Mouse (Mus musculus) adrenal gland, adult (tissue): ENCODE results near the gene Vmn2r27.

ENCODE experiments used
- DNase-seq, 2 experiments: peaks; one replicate each; pipeline ENCODE4 v3.0.0; 2022 to 2023; ENCODE audit warnings: low spot score in 1 of 2; ENCODE audit not compliant: inconsistent age in 2 of 2

Vmn2r27 gene

DNA sequence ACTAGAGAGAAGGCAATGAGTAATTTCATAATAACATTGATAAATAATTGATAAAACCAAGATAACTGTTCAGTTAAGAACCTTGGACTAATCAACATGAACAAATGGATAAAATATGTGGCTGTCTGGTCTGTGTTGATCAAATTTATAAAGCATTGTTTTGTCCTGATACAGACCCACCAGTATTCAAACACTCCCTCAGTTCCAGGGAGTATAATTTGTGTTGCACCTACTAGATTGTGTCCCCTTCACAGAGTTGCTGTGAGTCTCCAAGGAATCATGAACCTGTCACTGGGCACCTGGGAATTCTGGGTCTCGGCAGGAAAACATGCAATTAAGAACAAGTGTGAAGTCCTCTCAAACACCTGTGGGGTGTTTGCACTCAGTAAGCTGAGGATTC, at the start of gene Vmn2r27:
TSS of gene Vmn2r27 (minus strand) at position 101 of the 400 bp plus-strand sequence.
- no peak for DNase-seq

- no peak for DNase-seq
Measured at GRCm38 (mm10) chr6:124278291-124278690, 46.6 kb upstream of the Vmn2r27 start.

DNA sequence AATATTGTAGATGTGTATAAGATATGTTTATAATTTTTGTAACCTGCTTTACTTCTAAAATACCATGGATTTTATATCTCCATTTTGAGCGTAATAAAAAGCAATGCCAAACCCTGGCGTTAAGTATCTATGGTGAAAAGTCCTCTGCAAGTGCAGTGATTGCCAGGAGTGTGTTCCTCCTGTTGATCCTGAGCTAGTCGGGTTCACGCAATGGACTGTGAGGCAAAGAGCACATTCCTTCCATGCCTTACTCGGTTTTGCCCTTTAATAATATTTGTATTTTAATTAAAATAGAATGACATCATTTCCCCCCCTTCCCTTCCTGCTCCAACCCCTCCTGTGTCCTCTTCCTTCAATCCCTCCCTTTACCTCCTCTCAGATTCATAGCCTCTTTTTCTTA, 46.0 kb upstream of the Vmn2r27 start:
- DNase-seq: no peak

GRCm38 (mm10) chr6:124273231-124273880, 41.7 kb upstream of the Vmn2r27 start:
- DNase-seq: peak in 1 of 2 experiments; percentile 10

- DNase-seq: peak; percentile 49 to 85
Measured at GRCm38 (mm10) chr6:124262696-124263095, 31.0 kb upstream of the Vmn2r27 start.

GRCm38 (mm10) chr6:124260198-124260931, 28.7 kb upstream of the Vmn2r27 start:
- peak; percentile 34 to 76 for DNase-seq

DNA sequence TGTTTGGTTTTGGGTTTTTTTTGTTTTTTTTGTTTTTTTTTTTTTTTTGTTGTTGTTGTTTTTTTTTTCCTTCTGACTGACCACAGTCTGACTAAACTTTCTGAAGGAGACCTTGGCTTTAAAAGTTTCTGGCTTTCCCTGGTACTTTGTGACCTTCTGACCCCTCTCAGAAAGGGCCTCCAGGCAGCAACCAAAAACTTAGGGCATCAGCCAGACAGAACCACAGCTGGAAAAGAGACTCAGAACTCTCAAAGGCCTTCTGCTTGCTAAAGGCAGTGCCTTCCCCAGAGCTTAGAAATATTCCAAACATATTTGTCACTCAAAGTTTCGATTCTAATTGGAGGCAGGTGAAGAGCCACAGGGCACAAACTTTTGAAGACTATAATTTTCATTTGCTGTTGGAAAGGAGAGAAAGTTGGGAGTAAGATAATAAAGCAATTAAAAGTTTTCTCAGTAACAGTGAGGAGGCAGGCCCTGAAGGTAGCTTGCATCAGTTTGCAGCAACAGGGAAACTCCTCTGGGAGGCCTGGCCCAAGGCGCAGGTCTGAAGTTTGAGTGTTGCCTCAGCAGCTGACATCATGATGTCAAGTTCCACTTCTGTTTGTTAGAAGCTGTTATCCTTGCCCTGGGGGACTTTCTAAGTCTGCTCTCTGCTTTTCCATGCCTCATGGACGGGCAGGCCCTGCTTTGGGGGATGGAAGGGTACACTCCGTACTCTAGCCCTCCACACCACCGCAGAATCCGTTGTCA, 24.2 kb upstream of the Vmn2r27 start:
- DNase-seq: no peak

DNA sequence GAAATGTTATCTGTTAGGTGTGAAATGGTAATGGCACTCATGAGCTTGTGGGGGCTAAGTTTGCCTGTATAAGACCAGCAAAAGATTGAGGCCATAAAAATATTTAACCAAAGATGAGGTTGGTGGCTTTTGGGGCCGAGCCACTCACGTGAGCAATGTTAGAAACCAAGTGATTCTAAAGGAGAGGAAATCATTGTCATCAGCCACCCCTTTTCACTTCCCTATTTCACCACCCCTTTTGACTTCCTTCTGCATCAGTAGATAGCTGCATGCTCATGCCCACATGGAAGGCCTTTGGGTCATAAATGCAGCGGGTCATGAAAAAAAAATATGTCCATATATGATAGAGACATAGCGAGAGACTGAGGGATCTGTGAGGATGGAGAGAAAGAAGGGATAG, 29.5 kb downstream of the Vmn2r27 start:
- no peak for DNase-seq

GRCm38 (mm10) chr6:124168499-124169257, 63.0 kb downstream of the Vmn2r27 start:
- no peak for DNase-seq

- DNase-seq: no peak
Measured at GRCm38 (mm10) chr6:124166596-124166995, 65.1 kb downstream of the Vmn2r27 start.

DNA sequence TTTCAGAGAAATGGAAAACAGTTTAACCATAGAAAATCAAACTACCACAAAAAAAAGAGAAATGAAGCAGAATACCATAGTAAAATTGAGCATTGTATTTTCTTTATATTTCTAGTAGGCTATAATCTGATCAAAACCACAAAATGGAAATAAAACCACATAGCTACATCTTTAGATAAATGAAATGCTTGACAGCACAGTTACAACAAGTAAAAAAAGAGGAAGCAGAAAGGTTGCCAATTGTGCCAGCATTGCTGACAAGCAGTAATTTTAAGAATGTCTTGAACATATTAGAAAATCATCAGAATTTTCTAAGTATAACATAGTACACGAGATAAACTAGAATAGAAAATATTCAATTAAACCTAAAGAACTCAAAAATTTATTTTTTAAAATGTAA, 81.8 kb downstream of the Vmn2r27 start:
- DNase-seq: no peak
